Mouse (Mus musculus): ENCODE measurements around the gene Rtbdn. TPM values are rescaled to one million over a fixed set of nuclear protein-coding genes. Genes with fewer than 3 reads are reported as not detected.

The Rtbdn gene
- polyA plus RNA-seq, 1 experiment from 2014 or later: 3.3 TPM

- Histone ChIP-seq H3K4me1 (ENCODE audit: control insufficient read depth, insufficient read depth, low read length) (peaks cover 15% of the 10 kb centered on the region), H3K4me3 (ENCODE audit: low read depth, low read length) (no peak overlapping the region), H3K27ac (ENCODE audit: low read length) (no peak overlapping the region), H3K9me3 (replicated peaks; ENCODE audit: control insufficient read depth, low read length, poor library complexity, severe bottlenecking) (no peaks in the 10 kb centered on the region), H3K9ac (ENCODE audit: low read depth, low read length) (no peak overlapping the region), H3K27me3 (ENCODE audit: control insufficient read depth, insufficient read depth, low read depth, low read length) (no peaks in the 10 kb centered on the region), H3K36me3 (ENCODE audit: control insufficient read depth, insufficient read depth, low read length) (no peaks in the 10 kb centered on the region), H3K4me2 (ENCODE audit: low read length) (no peak overlapping the region)
- ATAC-seq: no peak
- WGBS: 90% methylated on average over 4 of the region's 4 CpGs
These were observed 17.2 kb downstream of the Rtbdn start for GRCm38 (mm10) chr8:84963952-84964351.

- under 1% methylated on average over 41 of the region's 41 CpGs for WGBS
- Histone ChIP-seq H3K4me3 (ENCODE audit: low read depth, low read length) (peak overlapping the region; percentile 59), H3K4me2 (ENCODE audit: low read length) (peak overlapping the region; percentile 90), H3K4me1 (ENCODE audit: control insufficient read depth, insufficient read depth, low read length) (peaks cover 20% of the 10 kb centered on the region), H3K9me3 (replicated peaks; ENCODE audit: control insufficient read depth, low read length, poor library complexity, severe bottlenecking) (no peaks in the 10 kb centered on the region), H3K27me3 (ENCODE audit: control insufficient read depth, insufficient read depth, low read depth, low read length) (no peaks in the 10 kb centered on the region), H3K27ac (ENCODE audit: low read length) (peak overlapping the region; percentile 56), H3K36me3 (ENCODE audit: control insufficient read depth, insufficient read depth, low read length) (no peaks in the 10 kb centered on the region), H3K9ac (ENCODE audit: low read depth, low read length) (peak overlapping the region; percentile 74)
- peak; percentile 72 for ATAC-seq
These were observed 19.0 kb downstream of the Rtbdn start for GRCm38 (mm10) chr8:84965731-84966291.

GRCm38 (mm10) chr8:84966603-84967002 lies 19.8 kb downstream of the Rtbdn start:
- ATAC-seq: no peak
- Histone ChIP-seq H3K9ac (ENCODE audit: low read depth, low read length) (no peak overlapping the region), H3K27ac (ENCODE audit: low read length) (peak overlapping the region; percentile 56; the same call in 1 of the 2 replicates), H3K27me3 (ENCODE audit: control insufficient read depth, insufficient read depth, low read depth, low read length) (no peaks in the 10 kb centered on the region), H3K4me2 (ENCODE audit: low read length) (peak overlapping the region; percentile 90), H3K4me3 (ENCODE audit: low read depth, low read length) (no peak overlapping the region), H3K9me3 (replicated peaks; ENCODE audit: control insufficient read depth, low read length, poor library complexity, severe bottlenecking) (no peaks in the 10 kb centered on the region), H3K36me3 (ENCODE audit: control insufficient read depth, insufficient read depth, low read length) (peaks cover 4% of the 10 kb centered on the region), H3K4me1 (ENCODE audit: control insufficient read depth, insufficient read depth, low read length) (peaks cover 26% of the 10 kb centered on the region)
- WGBS: 58% methylated on average over 3 of the region's 3 CpGs

- Histone ChIP-seq H3K4me1 (ENCODE audit: control insufficient read depth, insufficient read depth, low read length) (peaks cover 26% of the 10 kb centered on the region), H3K27me3 (ENCODE audit: control insufficient read depth, insufficient read depth, low read depth, low read length) (no peaks in the 10 kb centered on the region), H3K4me3 (ENCODE audit: low read depth, low read length) (no peak overlapping the region), H3K9me3 (replicated peaks; ENCODE audit: control insufficient read depth, low read length, poor library complexity, severe bottlenecking) (no peaks in the 10 kb centered on the region), H3K36me3 (ENCODE audit: control insufficient read depth, insufficient read depth, low read length) (peaks cover 10% of the 10 kb centered on the region), H3K4me2 (ENCODE audit: low read length) (no peak overlapping the region), H3K9ac (ENCODE audit: low read depth, low read length) (no peak overlapping the region), H3K27ac (ENCODE audit: low read length) (no peak overlapping the region)
- no peak for ATAC-seq
- WGBS: 87% methylated on average over 13 of the region's 13 CpGs
These were observed 20.9 kb downstream of the Rtbdn start for GRCm38 (mm10) chr8:84967532-84968304.

GRCm38 (mm10) chr8:84968650-84969049 lies 21.9 kb downstream of the Rtbdn start:
- Histone ChIP-seq H3K9me3 (replicated peaks; ENCODE audit: control insufficient read depth, low read length, poor library complexity, severe bottlenecking) (no peaks in the 10 kb centered on the region), H3K4me3 (ENCODE audit: low read depth, low read length) (peak overlapping the region; percentile 82), H3K27me3 (ENCODE audit: control insufficient read depth, insufficient read depth, low read depth, low read length) (no peaks in the 10 kb centered on the region), H3K36me3 (ENCODE audit: control insufficient read depth, insufficient read depth, low read length) (peaks cover 10% of the 10 kb centered on the region), H3K4me1 (ENCODE audit: control insufficient read depth, insufficient read depth, low read length) (peaks cover 26% of the 10 kb centered on the region), H3K27ac (ENCODE audit: low read length) (peak overlapping the region; percentile 93), H3K4me2 (ENCODE audit: low read length) (peak overlapping the region; percentile 97), H3K9ac (ENCODE audit: low read depth, low read length) (peak overlapping the region; percentile 96)
- 20% methylated on average over 2 of the region's 2 CpGs for WGBS
- ATAC-seq: no peak

- no peaks in the 10 kb centered on the region for H3K9me3 ChIP-seq (replicated peaks; ENCODE audit: control insufficient read depth, low read length, poor library complexity, severe bottlenecking)
- H3K27me3 ChIP-seq (ENCODE audit: control insufficient read depth, insufficient read depth, low read depth, low read length): no peaks in the 10 kb centered on the region
- peaks cover 26% of the 10 kb centered on the region for H3K4me1 ChIP-seq (ENCODE audit: control insufficient read depth, insufficient read depth, low read length)
- ATAC-seq: peak; percentile 59
- peak within 1 kb of the TSS; percentile 97 for H3K4me2 ChIP-seq (ENCODE audit: low read length)
- peak within 1 kb of the TSS; percentile 82 for H3K4me3 ChIP-seq (ENCODE audit: low read depth, low read length)
- peaks cover 14% of the 10 kb centered on the region for H3K36me3 ChIP-seq (ENCODE audit: control insufficient read depth, insufficient read depth, low read length)
- peak within 1 kb of the TSS; percentile 96 for H3K9ac ChIP-seq (ENCODE audit: low read depth, low read length)
- under 1% methylated on average over 56 of the region's 56 CpGs for WGBS
- H3K27ac ChIP-seq (ENCODE audit: low read length): peak within 1 kb of the TSS; percentile 93
These were observed 22.7 kb downstream of the Rtbdn start, which contains the start of the genes Gm49661, Prdx2 and Rnaseh2a for GRCm38 (mm10) chr8:84969241-84970134. Gm49661 (minus strand) TSS chr8:84969433. Prdx2 (plus strand) TSS chr8:84969587. Rnaseh2a (minus strand) TSS chr8:84969767.

GRCm38 (mm10) chr8:84970135-84970790 lies 23.5 kb downstream of the Rtbdn start:
- peak overlapping the region; percentile 96 for H3K9ac ChIP-seq (ENCODE audit: low read depth, low read length)
- peaks cover 16% of the 10 kb centered on the region for H3K36me3 ChIP-seq (ENCODE audit: control insufficient read depth, insufficient read depth, low read length)
- peaks cover 28% of the 10 kb centered on the region for H3K4me1 ChIP-seq (ENCODE audit: control insufficient read depth, insufficient read depth, low read length)
- no peaks in the 10 kb centered on the region for H3K27me3 ChIP-seq (ENCODE audit: control insufficient read depth, insufficient read depth, low read depth, low read length)
- H3K9me3 ChIP-seq (replicated peaks; ENCODE audit: control insufficient read depth, low read length, poor library complexity, severe bottlenecking): no peaks in the 10 kb centered on the region
- WGBS: 4% methylated on average over 21 of the region's 21 CpGs
- no peak for ATAC-seq
- peak overlapping the region; percentile 82 for H3K4me3 ChIP-seq (ENCODE audit: low read depth, low read length)
- peak overlapping the region; percentile 97 for H3K4me2 ChIP-seq (ENCODE audit: low read length)
- H3K27ac ChIP-seq (ENCODE audit: low read length): peak overlapping the region; percentile 93

- 58% methylated on average over 5 of the region's 5 CpGs for WGBS
- Histone ChIP-seq H3K4me2 (ENCODE audit: low read length) (peak overlapping the region; percentile 97), H3K36me3 (ENCODE audit: control insufficient read depth, insufficient read depth, low read length) (peaks cover 16% of the 10 kb centered on the region), H3K9ac (ENCODE audit: low read depth, low read length) (peak overlapping the region; percentile 96), H3K4me1 (ENCODE audit: control insufficient read depth, insufficient read depth, low read length) (peaks cover 29% of the 10 kb centered on the region), H3K27ac (ENCODE audit: low read length) (no peak overlapping the region), H3K27me3 (ENCODE audit: control insufficient read depth, insufficient read depth, low read depth, low read length) (no peaks in the 10 kb centered on the region), H3K9me3 (replicated peaks; ENCODE audit: control insufficient read depth, low read length, poor library complexity, severe bottlenecking) (no peaks in the 10 kb centered on the region), H3K4me3 (ENCODE audit: low read depth, low read length) (peak overlapping the region; percentile 82)
- ATAC-seq: no peak
These were observed 24.1 kb downstream of the Rtbdn start for GRCm38 (mm10) chr8:84970913-84971312.
